Mouse (Mus musculus) lung, embryonic 14.5 days (tissue): ENCODE measurements around the gene Hist2h2ac. TPM values are rescaled to one million over a fixed set of nuclear protein-coding genes. Genes with fewer than 3 reads are reported as not detected.

ENCODE experiments used
- ATAC-seq: fragments of 200-750 bp; cut with Nextera tagmentation; 2 replicates; pipeline ENCODE4 v1.8.0; 2017; ENCODE audit warnings: mild to moderate bottlenecking, moderate TSS enrichment, moderate library complexity; ENCODE audit not compliant: insufficient read depth
- DNase-seq: peaks from one replicate; pipeline ENCODE4 v3.0.0-alpha.2; 2015
- H3K27ac ChIP-seq: fragments of 300-500 bp; sonication (generic); 2 replicates; pipeline ENCODE4 v1.5.1; 2014; ENCODE audit warnings: low read depth, mild to moderate bottlenecking, moderate library complexity
- H3K27me3 ChIP-seq: fragments of 300-500 bp; sonication (generic); 2 replicates; pipeline ENCODE4 v1.6.1; 2014; ENCODE audit warnings: low read length, control low read depth; ENCODE audit not compliant: insufficient read depth
- H3K36me3 ChIP-seq: fragments of 300-500 bp; sonication (generic); 2 replicates; pipeline ENCODE4 v1.6.1; 2014; ENCODE audit warnings: control low read depth; ENCODE audit not compliant: insufficient read depth
- H3K4me1 ChIP-seq: fragments of 300-500 bp; sonication (generic); 2 replicates; pipeline ENCODE4 v1.6.1; 2014; ENCODE audit warnings: antibody characterized with exemption, control low read depth; ENCODE audit not compliant: insufficient read depth
- H3K4me2 ChIP-seq: fragments of 300-500 bp; sonication (generic); 2 replicates; pipeline ENCODE4 v1.6.1; 2014; ENCODE audit warnings: mild to moderate bottlenecking
- H3K4me3 ChIP-seq: fragments of 300-500 bp; sonication (generic); 2 replicates; pipeline ENCODE4 v1.5.1; 2014; ENCODE audit warnings: low read depth, low read length
- H3K9ac ChIP-seq: fragments of 300-500 bp; sonication (generic); 2 replicates; pipeline ENCODE4 v1.6.1; 2014
- H3K9me3 ChIP-seq: fragments of 300-500 bp; sonication (generic); 2 replicates; pipeline ENCODE4 v1.6.1; 2016; ENCODE audit warnings: low read depth, low read length, control low read depth
- CTCF ChIP-seq: IDR thresholded peaks from 2 replicates; pipeline ENCODE4 v1.5.1; 2016; ENCODE audit warnings: antibody characterized with exemption, low read depth
- WGBS: fragments of 180-500 bp; shearing (Covaris S2); extraction: QIAGEN DNeasy Blood & Tissue Kit; methylation state at CpG from one replicate; pipeline ENCODE4 v1.1.7; 2014; 5-methylcytosine and 5-hydroxymethylcytosine counted together
- microRNA-seq: library from miRNA; unstranded; fragments of <30 nt; microRNA quantifications from one replicate; pipeline ENCODE4, GENCODE M21; 2016; ENCODE audit warnings: borderline number of aligned reads
- polyA plus RNA-seq: library from polyadenylated mRNA; unstranded; fragments of >200 nt; fragmentation: Nextera tagmentation; extraction: Ambion mirVana; gene quantifications from 2 replicates; pipeline ENCODE4 v1.2.1, GENCODE M21; 2014

The Hist2h2ac gene
- polyA plus RNA-seq, 1 experiment from 2014 or later, result 10.8 TPM

- peak within 1 kb of the TSS; percentile 88 for H3K4me3 ChIP-seq
- H3K9ac ChIP-seq, result peak within 1 kb of the TSS; percentile 86
- H3K36me3 ChIP-seq, result peaks cover 41% of the 10 kb centered on the region
- ATAC-seq, result peak; percentile 94
- peak; percentile 94 for DNase-seq
- peak within 1 kb of the TSS; percentile 96 for H3K4me2 ChIP-seq
- TF ChIP-seq CTCF, result no peak
- H3K4me1 ChIP-seq, result peaks cover 12% of the 10 kb centered on the region
- peak within 1 kb of the TSS; percentile 99 for H3K27ac ChIP-seq
- H3K27me3 ChIP-seq, result no peaks in the 10 kb centered on the region
- WGBS, result under 1% methylated on average over 57 of the region's 58 CpGs
- H3K9me3 ChIP-seq, result no peaks in the 10 kb centered on the region
Measured at GRCm38 (mm10) chr3:96172197-96173178, 48.2 kb downstream of the Hist2h2ac start, which contains the start of gene Sf3b4. TSS of gene Sf3b4 (plus strand) at chr3:96172332.

- ATAC-seq, result no peak; the same call in 1 of the 2 replicates
- DNase-seq, result no peak
- Histone ChIP-seq H3K36me3 (peaks cover 35% of the 10 kb centered on the region), H3K27ac (peak overlapping the region; percentile 99), H3K4me3 (peak overlapping the region; percentile 88), H3K4me1 (peaks cover 12% of the 10 kb centered on the region), H3K9me3 (no peaks in the 10 kb centered on the region), H3K27me3 (no peaks in the 10 kb centered on the region), H3K4me2 (peak overlapping the region; percentile 96), H3K9ac (peak overlapping the region; percentile 86)
- TF ChIP-seq CTCF, result no peak
- WGBS, result 11% methylated on average over 18 of the region's 18 CpGs
Measured at GRCm38 (mm10) chr3:96171583-96172196, 49.0 kb downstream of the Hist2h2ac start.

- peaks cover 12% of the 10 kb centered on the region for H3K4me1 ChIP-seq
- ATAC-seq (no peak), DNase-seq (peak; percentile 30)
- H3K36me3 ChIP-seq, result peaks cover 29% of the 10 kb centered on the region
- WGBS, result 46% methylated on average over 10 of the region's 10 CpGs
- H3K4me2 ChIP-seq, result peak overlapping the region; percentile 96
- H3K9ac ChIP-seq, result peak overlapping the region; percentile 86
- peak overlapping the region; percentile 88 for H3K4me3 ChIP-seq
- H3K9me3 ChIP-seq, result no peaks in the 10 kb centered on the region
- no peak for TF ChIP-seq CTCF
- H3K27me3 ChIP-seq, result no peaks in the 10 kb centered on the region
- peak overlapping the region; percentile 99 for H3K27ac ChIP-seq
Measured at GRCm38 (mm10) chr3:96170976-96171545, 49.6 kb downstream of the Hist2h2ac start.

Small RNA genes lying within 50 kb of the gene (microRNA-seq; reads per million reads assigned to microRNA genes)
- not detected for gene Gm44492
- gene Gm47311, result not detected
- gene Gm47313, result not detected

Other genes starting within 250 kb of the Hist2h2ac start
- gene Plekho1, start 224.9 kb downstream of the Hist2h2ac start, polyA plus RNA-seq, result 36.7 and 37.0 TPM in 2 replicates
- 18.6 and 19.7 TPM in 2 replicates for gene Vps45, start 162.4 kb downstream of the Hist2h2ac start, polyA plus RNA-seq
- gene Otud7b, start 116.4 kb downstream of the Hist2h2ac start, polyA plus RNA-seq, result 18.9 and 21.3 TPM in 2 replicates
- 13.0 and 16.6 TPM in 2 replicates for gene Mtmr11, start 58.9 kb downstream of the Hist2h2ac start, polyA plus RNA-seq
- gene Sf3b4, start 48.5 kb downstream of the Hist2h2ac start, polyA plus RNA-seq, result 196 and 210 TPM in 2 replicates
- gene Sv2a, start 39.7 kb downstream of the Hist2h2ac start, polyA plus RNA-seq, result 3.6 and 5.8 TPM in 2 replicates
- gene Bola1, start 1.2 kb downstream of the Hist2h2ac start, polyA plus RNA-seq, result 57.6 and 68.0 TPM in 2 replicates
- gene Hist2h2ab, start 1.0 kb downstream of the Hist2h2ac start, polyA plus RNA-seq, result not detected in 2 replicates
- 5.9 and 6.4 TPM in 2 replicates for gene Hist2h2be, start 239 bp upstream of the Hist2h2ac start, polyA plus RNA-seq
- gene Hist2h3c2, start 18.2 kb upstream of the Hist2h2ac start, polyA plus RNA-seq, result 11.5 and 14.4 TPM in 2 replicates
- 49.7 and 55.6 TPM in 2 replicates for gene Hist2h2aa2, start 19.4 kb upstream of the Hist2h2ac start, polyA plus RNA-seq
- 13.0 and 15.7 TPM in 2 replicates for gene Hist2h2aa1, start 24.6 kb upstream of the Hist2h2ac start, polyA plus RNA-seq
- 0.30 and 2.3 TPM in 2 replicates for gene Hist2h3c1, start 25.8 kb upstream of the Hist2h2ac start, polyA plus RNA-seq
- 11.3 and 16.6 TPM in 2 replicates for gene Hist2h4, start 42.4 kb upstream of the Hist2h2ac start, polyA plus RNA-seq
- gene Hist2h3b, start 47.8 kb upstream of the Hist2h2ac start, polyA plus RNA-seq, result 100 and 111 TPM in 2 replicates
- 23.2 and 26.7 TPM in 2 replicates for gene Hist2h2bb, start 48.9 kb upstream of the Hist2h2ac start, polyA plus RNA-seq
- 3.3 and 3.9 TPM in 2 replicates for gene Fcgr1, start 73.1 kb upstream of the Hist2h2ac start, polyA plus RNA-seq
- not detected in 2 replicates for gene BC107364, start 231.4 kb upstream of the Hist2h2ac start, polyA plus RNA-seq